Mouse (Mus musculus): ENCODE measurements at regions not wholly inside any gene's neighbourhood (a gene's known extent, or its start where the extent isn't known, plus 50 kb on each side); places are given as distances from the start of the nearest gene placed in this dataset.

DNA sequence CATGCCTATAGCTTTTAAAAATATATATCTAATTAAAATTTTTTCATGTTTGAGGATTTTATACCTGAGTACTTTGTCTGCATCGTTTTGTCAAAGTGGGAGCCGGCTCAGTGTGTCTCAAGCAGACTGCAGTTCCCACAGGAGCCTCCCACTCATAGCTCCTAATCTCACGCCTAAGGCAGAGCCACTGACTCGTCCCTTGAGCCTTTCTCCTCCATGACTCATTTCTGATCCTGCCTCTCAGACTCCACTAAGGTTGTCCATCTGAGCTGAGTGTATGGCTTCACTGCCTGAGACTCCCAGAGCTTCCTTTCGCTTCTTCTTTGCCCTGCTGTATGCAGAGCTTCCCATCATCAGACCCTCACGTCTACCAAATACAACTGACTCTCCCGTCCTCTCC, 98.8 kb downstream of the Efnb2 start:
- Histone ChIP-seq H3K9me3 (replicated peaks; ENCODE audit: insufficient read depth, low read length) (no peaks in the 10 kb centered on the region), H3K4me1 (ENCODE audit: control insufficient read depth in 1 of 2, insufficient read depth in 2 of 2, low read length in 2 of 2) (no peaks in the 10 kb centered on the region), H3K27ac (ENCODE audit: control insufficient read depth, low read depth, low read length) (no peak overlapping the region), H3K4me3 (ENCODE audit: control insufficient read depth in 1 of 2, insufficient read depth in 1 of 2, low read depth in 2 of 2, low read length in 2 of 2) (no peak overlapping the region), H3K36me3 (ENCODE audit: control insufficient read depth in 1 of 2, insufficient read depth in 2 of 2, low read length in 2 of 2) (no peaks in the 10 kb centered on the region), H3K79me2 (ENCODE audit: control insufficient read depth, insufficient read depth, low read length, poor library complexity) (no peaks in the 10 kb centered on the region), H3K27me3 (ENCODE audit: control insufficient read depth in 1 of 2, insufficient read depth in 2 of 2, low read length in 2 of 2) (no peaks in the 10 kb centered on the region), H3K9ac (ENCODE audit: control insufficient read depth, low read depth, low read length, poor library complexity, severe bottlenecking) (no peak overlapping the region)
- no peak for DNase-seq (ENCODE audit: low read depth, low spot score)
- TF ChIP-seq MYC (IDR thresholded peaks at IDR 0.05; ENCODE audit: low read depth, low read length) (no peak), CHD1 (IDR thresholded peaks at IDR 0.05; ENCODE audit: low read depth, low read length) (no peak), USF2 (IDR thresholded peaks at IDR 0.05; ENCODE audit: borderline replicate concordance in 1 of 2, insufficient read depth in 1 of 2, low read depth in 1 of 2, low read length in 2 of 2) (no peak), MAZ (IDR thresholded peaks at IDR 0.05; ENCODE audit: low read depth, low read length) (no peak), ZKSCAN1 (IDR thresholded peaks at IDR 0.05; ENCODE audit: low read depth, low read length) (no peak)

DNA sequence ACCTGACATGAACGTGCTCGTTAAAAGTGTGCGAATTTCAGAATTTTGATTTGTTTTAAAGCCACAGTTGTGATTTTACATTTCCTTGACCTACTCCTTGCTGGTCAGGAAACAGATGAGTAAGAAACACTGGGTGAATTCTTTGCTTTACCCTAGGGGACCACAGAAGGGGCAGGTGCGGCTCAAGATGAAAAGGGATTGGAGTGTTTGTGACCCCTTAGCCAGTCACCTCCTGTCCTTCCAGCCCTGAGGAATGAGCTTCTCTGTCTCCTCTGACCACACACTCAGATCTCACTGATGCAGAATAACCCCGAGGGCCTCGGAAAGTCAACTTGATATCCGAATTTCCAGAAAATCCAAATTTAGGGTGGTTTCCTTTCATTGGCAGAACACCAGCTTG, 103.0 kb downstream of the Efnb2 start:
- Histone ChIP-seq H3K27me3 (ENCODE audit: control insufficient read depth in 1 of 2, insufficient read depth in 2 of 2, low read length in 2 of 2) (no peaks in the 10 kb centered on the region), H3K4me1 (ENCODE audit: control insufficient read depth in 1 of 2, insufficient read depth in 2 of 2, low read length in 2 of 2) (no peaks in the 10 kb centered on the region), H3K4me3 (ENCODE audit: control insufficient read depth in 1 of 2, insufficient read depth in 1 of 2, low read depth in 2 of 2, low read length in 2 of 2) (no peak overlapping the region), H3K9me3 (replicated peaks; ENCODE audit: insufficient read depth, low read length) (no peaks in the 10 kb centered on the region), H3K9ac (ENCODE audit: control insufficient read depth, low read depth, low read length, poor library complexity, severe bottlenecking) (no peak overlapping the region), H3K36me3 (ENCODE audit: control insufficient read depth in 1 of 2, insufficient read depth in 2 of 2, low read length in 2 of 2) (no peaks in the 10 kb centered on the region), H3K79me2 (ENCODE audit: control insufficient read depth, insufficient read depth, low read length, poor library complexity) (no peaks in the 10 kb centered on the region), H3K27ac (ENCODE audit: control insufficient read depth, low read depth, low read length) (no peak overlapping the region)
- TF ChIP-seq RCOR1 (IDR thresholded peaks at IDR 0.05; ENCODE audit: low read depth, low read length): no peak
- TF ChIP-seq GATA1 (IDR thresholded peaks at IDR 0.05; ENCODE audit: low read depth, low read length): no peak
- no peak for TF ChIP-seq SIN3A (IDR thresholded peaks at IDR 0.05; ENCODE audit: low read length)
- TF ChIP-seq ZC3H11A (IDR thresholded peaks at IDR 0.05; ENCODE audit: low read depth, low read length): no peak
- TF ChIP-seq ZKSCAN1 (IDR thresholded peaks at IDR 0.05; ENCODE audit: low read depth, low read length): no peak
- TF ChIP-seq MAFK (IDR thresholded peaks at IDR 0.05; ENCODE audit: borderline replicate concordance, low read depth, low read length): no peak
- TF ChIP-seq POLR2A (IDR thresholded peaks at IDR 0.05; ENCODE audit: control insufficient read depth in 1 of 2, insufficient read depth in 1 of 2, low read depth in 1 of 2, low read length in 2 of 2, poor library complexity in 1 of 2): no peak
- no peak for TF ChIP-seq TBP (IDR thresholded peaks at IDR 0.05; ENCODE audit: low read depth, low read length)
- TF ChIP-seq TAL1 (IDR thresholded peaks at IDR 0.05; ENCODE audit: low read length): no peak
- DNase-seq (ENCODE audit: low read depth, low spot score): no peak

DNA sequence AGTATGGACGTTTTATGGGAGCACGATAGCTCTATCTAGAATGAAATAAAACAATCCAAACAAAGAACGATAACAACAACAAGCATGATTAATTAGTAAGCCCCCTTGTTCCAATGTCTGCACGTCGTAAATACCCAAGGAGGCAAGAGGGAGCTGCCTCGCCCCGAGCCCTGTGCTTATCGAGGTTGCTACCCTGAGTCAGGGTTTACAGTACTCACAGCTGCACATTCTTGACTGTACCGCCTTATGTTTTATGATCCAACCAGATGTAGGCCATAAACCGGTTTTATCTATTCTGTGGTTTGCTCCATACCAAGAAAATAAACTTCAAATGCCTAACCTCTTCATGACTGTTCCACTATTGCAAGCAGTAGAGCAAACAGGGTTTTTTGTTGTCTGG, 104.9 kb downstream of the Efnb2 start:
- no peak overlapping the region for H3K9ac ChIP-seq (ENCODE audit: control insufficient read depth, low read depth, low read length, poor library complexity, severe bottlenecking)
- H3K79me2 ChIP-seq (ENCODE audit: control insufficient read depth, insufficient read depth, low read length, poor library complexity): no peaks in the 10 kb centered on the region
- no peaks in the 10 kb centered on the region for H3K9me3 ChIP-seq (replicated peaks; ENCODE audit: insufficient read depth, low read length)
- no peak overlapping the region for H3K27ac ChIP-seq (ENCODE audit: control insufficient read depth, low read depth, low read length)
- TF ChIP-seq POLR2AphosphoS5 (IDR thresholded peaks at IDR 0.05; ENCODE audit: borderline replicate concordance, low read depth, low read length) (no peak), USF1 (IDR thresholded peaks at IDR 0.05; ENCODE audit: low read depth, low read length) (no peak), JUND (IDR thresholded peaks at IDR 0.05; ENCODE audit: low read depth, low read length) (no peak), USF2 (IDR thresholded peaks at IDR 0.05; ENCODE audit: borderline replicate concordance in 1 of 2, insufficient read depth in 1 of 2, low read depth in 1 of 2, low read length in 2 of 2) (no peak), CHD1 (IDR thresholded peaks at IDR 0.05; ENCODE audit: low read depth, low read length) (no peak), MAX (IDR thresholded peaks at IDR 0.05; ENCODE audit: low read length) (no peak), HCFC1 (IDR thresholded peaks at IDR 0.05; ENCODE audit: low read depth, low read length) (no peak), POLR2AphosphoS2 (IDR thresholded peaks at IDR 0.05; ENCODE audit: low read length) (no peak)
- no peak overlapping the region for H3K4me3 ChIP-seq (ENCODE audit: control insufficient read depth in 1 of 2, insufficient read depth in 1 of 2, low read depth in 2 of 2, low read length in 2 of 2)
- H3K4me1 ChIP-seq (ENCODE audit: control insufficient read depth in 1 of 2, insufficient read depth in 2 of 2, low read length in 2 of 2): no peaks in the 10 kb centered on the region
- no peaks in the 10 kb centered on the region for H3K36me3 ChIP-seq (ENCODE audit: control insufficient read depth in 1 of 2, insufficient read depth in 2 of 2, low read length in 2 of 2)
- H3K27me3 ChIP-seq (ENCODE audit: control insufficient read depth in 1 of 2, insufficient read depth in 2 of 2, low read length in 2 of 2): no peaks in the 10 kb centered on the region
- no peak for DNase-seq (ENCODE audit: low read depth, low spot score)
